Mouse (Mus musculus) cortical plate, adult 2 months (tissue): ENCODE measurements around the gene Hsd17b2.

Experiments
- CTCF ChIP-seq: fragments of 200-500 bp; IDR thresholded peaks from 2 replicates; pipeline ENCODE4 v1.5.1; 2011; ENCODE audit warnings: mild to moderate bottlenecking, control low read depth, low read length; ENCODE audit not compliant: insufficient read depth; ENCODE audit errors: extremely low read depth
- POLR2A ChIP-seq: fragments of 200-500 bp; IDR thresholded peaks from 2 replicates; pipeline ENCODE4 v1.6.1; 2011; ENCODE audit warnings: mild to moderate bottlenecking, low read length, control low read depth; ENCODE audit not compliant: insufficient read depth; ENCODE audit errors: extremely low read depth

DNA sequence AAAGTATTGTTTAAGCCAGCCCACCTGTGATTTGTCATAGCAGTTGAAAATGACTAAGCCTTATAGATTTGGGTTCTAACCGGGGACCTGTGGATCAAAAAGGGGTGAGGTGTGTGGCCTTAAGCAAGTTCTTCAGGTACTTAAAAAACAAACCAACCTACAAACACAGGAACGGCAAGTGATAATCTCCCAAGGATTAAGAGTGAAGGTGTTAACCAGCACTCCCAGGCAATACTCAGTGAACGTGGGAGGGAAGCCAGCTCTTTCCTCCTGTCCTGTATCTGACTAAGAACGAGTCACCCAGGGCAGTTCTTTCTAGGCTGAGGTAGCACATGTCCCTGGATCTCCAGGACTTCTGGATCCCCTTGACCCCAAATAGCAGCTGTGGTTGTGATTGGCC is 62.9 kb downstream of the Hsd17b2 start:
- no peak for TF ChIP-seq CTCF
- no peak for TF ChIP-seq POLR2A
